Mouse (Mus musculus) T-helper 17 cell (primary cell): ENCODE results near the gene Ppp1r14d.

Experiments used
- in situ Hi-C, 2 experiments: fragments of 300-600 bp; cut with MboI, MseI; formaldehyde crosslinking; loops; 1 replicate in 1 of 2; 2 replicates in 1 of 2; pipeline ENCODE4 v1.15.1; 2025; ENCODE audit warnings: high pct_unique_total_duplicates in 2 of 2

Ppp1r14d gene

GRCm38 (mm10) chr2:119173991-119174651 is 55.6 kb downstream of the Ppp1r14d start, which contains the start of gene Gm14137:
TSS of gene Gm14137 (plus strand) at chr2:119174509.
- in situ Hi-C loops = no loop called here

GRCm38 (mm10) chr2:119172862-119173576 is 56.7 kb downstream of the Ppp1r14d start:
- in situ Hi-C loops = no loop called here

- in situ Hi-C loops = no loop called here
Observed at GRCm38 (mm10) chr2:119172446-119172845, 57.3 kb downstream of the Ppp1r14d start.

- in situ Hi-C loops = no loop called here
Observed at GRCm38 (mm10) chr2:119171574-119171973, 58.1 kb downstream of the Ppp1r14d start.

GRCm38 (mm10) chr2:119170282-119170681 is 59.4 kb downstream of the Ppp1r14d start:
- in situ Hi-C loops = no loop called here
